Mouse (Mus musculus): ENCODE results near the gene Iffo1.

DNA sequence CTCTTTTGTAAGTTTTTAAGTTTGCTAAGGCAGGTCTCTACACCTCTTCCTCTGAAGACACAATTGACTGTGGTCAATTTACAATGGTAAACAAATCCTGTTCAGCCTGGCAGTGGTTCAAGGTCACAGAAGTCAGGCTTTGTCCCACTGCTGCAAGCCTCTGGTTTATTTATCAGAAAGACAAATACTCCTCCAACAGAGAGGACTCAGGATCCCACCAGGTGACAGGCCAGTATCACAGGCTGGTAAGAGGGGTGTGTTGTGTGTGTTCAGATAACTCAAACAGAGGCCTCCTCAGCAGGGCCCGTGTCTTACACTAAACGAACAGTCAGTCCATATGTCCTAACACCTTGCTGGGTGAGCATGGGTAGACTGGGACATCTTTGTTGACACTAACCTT is 27.4 kb downstream of the Iffo1 start:
- TF ChIP-seq CTCF (IDR thresholded peaks at IDR 0.05; ENCODE audit: extremely low read depth, insufficient read depth, insufficient read length, insufficient replicate concordance) (no peak), POLR2A (IDR thresholded peaks at IDR 0.05; ENCODE audit: low read depth, low read length) (no peak)

Measured in spleen, adult 2 months (tissue).